8 mouse cellular contexts compared by ENCODE assay signal in the genomic region with DNA sequence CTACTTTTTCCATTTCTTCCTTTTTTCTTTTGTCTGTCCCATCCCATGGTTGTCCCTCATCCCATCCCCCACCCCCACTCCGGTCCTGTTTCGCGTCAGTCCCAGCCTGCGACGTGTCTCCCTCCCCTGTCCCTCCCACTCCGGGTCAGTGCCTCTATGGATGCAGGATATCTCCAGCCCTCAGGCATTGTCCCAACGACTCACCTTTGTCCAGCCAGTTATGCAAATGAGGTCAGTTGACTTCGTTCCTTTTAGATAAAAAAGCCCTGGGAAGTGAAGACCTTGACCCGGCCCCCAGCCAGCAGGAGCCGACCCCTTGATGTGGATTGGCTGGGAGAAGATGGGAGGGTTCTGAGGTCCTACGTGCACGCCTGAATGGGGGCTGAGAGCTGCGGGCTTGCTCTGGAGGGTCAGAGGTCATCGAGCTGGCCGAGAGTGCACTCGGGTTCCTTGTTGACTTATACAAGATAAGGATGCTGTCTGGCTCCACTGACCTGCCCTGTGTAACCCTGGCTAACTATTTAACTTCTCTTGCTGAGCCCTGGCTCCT. TPM values are rescaled to one million over a fixed set of nuclear protein-coding genes. Genes with fewer than 3 reads are reported as not detected.
DNase-seq lines count a peak whose midpoint lies in the region; ATAC-seq lines count a peak whose summit lies in the region.

No protein-coding gene starts in this region.

- H3K27ac ChIP-seq in lung, embryonic 16.5 days (ENCODE audit: low read length) = no peak overlapping the region
- no peak overlapping the region for H3K27ac ChIP-seq in forebrain, embryonic 14.5 days (ENCODE audit: low read depth, low read length)
- H3K27ac ChIP-seq in midbrain, embryonic 14.5 days (replicated peaks; ENCODE audit: low read depth, low read length) = no peak overlapping the region

- peak; percentile 59 for ATAC-seq in lung, embryonic 16.5 days (ENCODE audit: low read depth)
- peak; percentile 61 for ATAC-seq in forebrain, embryonic 14.5 days
- peak; percentile 67 for ATAC-seq in midbrain, embryonic 14.5 days (ENCODE audit: low FRiP score, low TSS enrichment)
- ATAC-seq in erythroid progenitor cell, adult 5-6 weeks (replicated peaks; ENCODE audit: low FRiP score, poor library complexity, severe bottlenecking) = no peak

- H3K9me3 ChIP-seq in lung, embryonic 16.5 days (ENCODE audit: control insufficient read depth, low read length) = no peaks in the 10 kb centered on the region
- H3K9me3 ChIP-seq in forebrain, embryonic 14.5 days (replicated peaks; ENCODE audit: control insufficient read depth, low read length) = no peaks in the 10 kb centered on the region
- H3K9me3 ChIP-seq in midbrain, embryonic 14.5 days (ENCODE audit: control insufficient read depth, low read length) = no peaks in the 10 kb centered on the region

- H3K4me3 ChIP-seq in lung, embryonic 16.5 days (ENCODE audit: low read length) = peak overlapping the region; percentile 42
- peak overlapping the region; percentile 6; the same call in 1 of the 2 replicates for H3K4me3 ChIP-seq in forebrain, embryonic 14.5 days (ENCODE audit: low read depth, low read length)
- peak overlapping the region; percentile 27 for H3K4me3 ChIP-seq in midbrain, embryonic 14.5 days (replicated peaks; ENCODE audit: low read depth, low read length)

- peaks cover 9% of the 10 kb centered on the region for H3K4me1 ChIP-seq in lung, embryonic 16.5 days (replicated peaks; ENCODE audit: control insufficient read depth, insufficient read depth, low read length)
- H3K4me1 ChIP-seq in forebrain, embryonic 14.5 days (ENCODE audit: control insufficient read depth, insufficient read depth, low read length) = 0 out of 2 replicates have a peak, but pooled peaks cover 8% of the 10 kb centered on the region
- peaks cover 10% of the 10 kb centered on the region; the same call in 1 of the 2 replicates for H3K4me1 ChIP-seq in midbrain, embryonic 14.5 days (ENCODE audit: control insufficient read depth, insufficient read depth, low read length)

- peak overlapping the region; percentile 29 for H3K9ac ChIP-seq in lung, embryonic 16.5 days (ENCODE audit: low read length)
- no peak overlapping the region for H3K9ac ChIP-seq in forebrain, embryonic 14.5 days (ENCODE audit: low read length)
- peak overlapping the region; percentile 49; the same call in 1 of the 2 replicates for H3K9ac ChIP-seq in midbrain, embryonic 14.5 days (replicated peaks; ENCODE audit: low read length)

- H3K4me2 ChIP-seq in lung, embryonic 16.5 days (ENCODE audit: low read depth, low read length) = peak overlapping the region; percentile 58
- H3K4me2 ChIP-seq in forebrain, embryonic 14.5 days (ENCODE audit: low read length) = peak overlapping the region; percentile 43
- peak overlapping the region; percentile 51 for H3K4me2 ChIP-seq in midbrain, embryonic 14.5 days (ENCODE audit: low read length)

- 2% methylated on average over 16 of the region's 16 CpGs for WGBS in lung, embryonic 16.5 days
- 2% methylated on average over 16 of the region's 16 CpGs for WGBS in forebrain, embryonic 14.5 days
- under 1% methylated on average over 16 of the region's 16 CpGs for WGBS in midbrain, embryonic 14.5 days

- no peaks in the 10 kb centered on the region for H3K36me3 ChIP-seq in lung, embryonic 16.5 days (ENCODE audit: control insufficient read depth, insufficient read depth, low read length)
- H3K36me3 ChIP-seq in forebrain, embryonic 14.5 days (ENCODE audit: control insufficient read depth, insufficient read depth, low read length) = peaks cover 10% of the 10 kb centered on the region; the same call in 1 of the 2 replicates
- peaks cover 12% of the 10 kb centered on the region; the same call in 1 of the 2 replicates for H3K36me3 ChIP-seq in midbrain, embryonic 14.5 days (ENCODE audit: control insufficient read depth, insufficient read depth, low read length)

- no peak for DNase-seq in lung, postnatal 14 days
- DNase-seq in forebrain, embryonic 14.5 days (ENCODE audit: low spot score) = no peak
- DNase-seq in kidney, postnatal 10 days = peak; percentile 46
- peak; percentile 22 for DNase-seq in midbrain, embryonic 14.5 days
- no peak for DNase-seq in cerebellum, postnatal 4 days (ENCODE audit: low spot score in 2 of 2)
- no peak for DNase-seq in cerebellum, adult 8-10 months

- no peaks in the 10 kb centered on the region for H3K27me3 ChIP-seq in lung, embryonic 16.5 days (ENCODE audit: control insufficient read depth, insufficient read depth, low read depth, low read length)
- no peaks in the 10 kb centered on the region for H3K27me3 ChIP-seq in forebrain, embryonic 14.5 days (replicated peaks; ENCODE audit: control insufficient read depth, insufficient read depth, low read length)
- no peaks in the 10 kb centered on the region for H3K27me3 ChIP-seq in midbrain, embryonic 14.5 days (ENCODE audit: control insufficient read depth, insufficient read depth, low read length)

RNA-seq across cellular contexts. Expression of gene Sap18b, which starts 8.4 kb away (rescaled TPM):
- 318 and 339 TPM in 2 replicates for polyA plus RNA-seq in lung, embryonic 16.5 days (2015; fragmentation: Nextera tagmentation; extraction: Ambion mirVana)
- 271 and 294 TPM in 2 replicates for polyA plus RNA-seq in forebrain, embryonic 14.5 days (2014; fragmentation: Nextera tagmentation; extraction: Ambion mirVana)
- polyA plus RNA-seq in midbrain, embryonic 14.5 days (2014; fragmentation: Nextera tagmentation; extraction: Ambion mirVana) = 225 and 233 TPM in 2 replicates
- total RNA-seq in erythroid progenitor cell, adult 5-6 weeks (2015; ENCODE audit: low replicate concordance) = 32.7 and 37.8 TPM in 2 replicates
- 71.5 and 165 TPM in 2 replicates for total RNA-seq in erythroid progenitor cell, adult 5-6 weeks (2017; ENCODE audit: low replicate concordance)

RNA-seq across cellular contexts. Expression of gene Slc38a7, which starts 19.8 kb away (rescaled TPM):
- 15.5 and 15.6 TPM in 2 replicates for polyA plus RNA-seq in lung, embryonic 16.5 days (2015; fragmentation: Nextera tagmentation; extraction: Ambion mirVana)
- polyA plus RNA-seq in forebrain, embryonic 14.5 days (2014; fragmentation: Nextera tagmentation; extraction: Ambion mirVana) = 25.4 and 27.5 TPM in 2 replicates
- polyA plus RNA-seq in midbrain, embryonic 14.5 days (2014; fragmentation: Nextera tagmentation; extraction: Ambion mirVana) = 27.0 and 27.5 TPM in 2 replicates
- 0.72 and 2.9 TPM in 2 replicates for total RNA-seq in erythroid progenitor cell, adult 5-6 weeks (2015; ENCODE audit: low replicate concordance)
- total RNA-seq in erythroid progenitor cell, adult 5-6 weeks (2017; ENCODE audit: low replicate concordance) = 1.9 and 4.5 TPM in 2 replicates

RNA-seq across cellular contexts. Expression of gene Cnot1, which starts 26.2 kb away (rescaled TPM):
- 65.9 and 74.6 TPM in 2 replicates for polyA plus RNA-seq in lung, embryonic 16.5 days (2015; fragmentation: Nextera tagmentation; extraction: Ambion mirVana)
- 63.0 and 66.4 TPM in 2 replicates for polyA plus RNA-seq in forebrain, embryonic 14.5 days (2014; fragmentation: Nextera tagmentation; extraction: Ambion mirVana)
- polyA plus RNA-seq in midbrain, embryonic 14.5 days (2014; fragmentation: Nextera tagmentation; extraction: Ambion mirVana) = 50.8 and 76.9 TPM in 2 replicates
- total RNA-seq in erythroid progenitor cell, adult 5-6 weeks (2015; ENCODE audit: low replicate concordance) = 224 and 278 TPM in 2 replicates
- total RNA-seq in erythroid progenitor cell, adult 5-6 weeks (2017; ENCODE audit: low replicate concordance) = 189 and 228 TPM in 2 replicates

RNA-seq across cellular contexts. Expression of gene Got2, which starts 54.8 kb away (rescaled TPM):
- polyA plus RNA-seq in lung, embryonic 16.5 days (2015; fragmentation: Nextera tagmentation; extraction: Ambion mirVana) = 132 and 144 TPM in 2 replicates
- polyA plus RNA-seq in forebrain, embryonic 14.5 days (2014; fragmentation: Nextera tagmentation; extraction: Ambion mirVana) = 107 and 116 TPM in 2 replicates
- polyA plus RNA-seq in midbrain, embryonic 14.5 days (2014; fragmentation: Nextera tagmentation; extraction: Ambion mirVana) = 84.6 and 215 TPM in 2 replicates
- 26.3 and 40.7 TPM in 2 replicates for total RNA-seq in erythroid progenitor cell, adult 5-6 weeks (2015; ENCODE audit: low replicate concordance)
- 15.7 and 20.7 TPM in 2 replicates for total RNA-seq in erythroid progenitor cell, adult 5-6 weeks (2017; ENCODE audit: low replicate concordance)

Comparison
In these comparisons a context has a peak if more than half of its experiments do, and no peak if none do; other contexts are left out.
1. DNase-seq: peak in kidney, postnatal 10 days (single experiment) and midbrain, embryonic 14.5 days (single experiment); none in lung, postnatal 14 days (single experiment), forebrain, embryonic 14.5 days (single experiment), cerebellum, postnatal 4 days (0 of 2) and cerebellum, adult 8-10 months (single experiment).
2. Peak in every context shown above with its lines, with median percentiles within 50 percentile points of each other: H3K4me2 ChIP-seq and H3K4me3 ChIP-seq.